Mouse (Mus musculus): ENCODE measurements at regions not wholly inside any gene's neighbourhood (a gene's known extent, or its start where the extent isn't known, plus 50 kb on each side); places are given as distances from the start of the nearest gene placed in this dataset.

GRCm38 (mm10) chr9:92045472-92045905, 147.2 kb upstream of the Plscr5 start:
- DNase-seq (ENCODE audit: low spot score), result peak; percentile 3

- DNase-seq (ENCODE audit: low spot score), result no peak
These were observed 148.6 kb upstream of the Plscr5 start for GRCm38 (mm10) chr9:92044161-92044560.

GRCm38 (mm10) chr9:92016521-92016920, 176.2 kb upstream of the Plscr5 start:
- no peak for DNase-seq (ENCODE audit: low spot score)

- DNase-seq (ENCODE audit: low spot score), result peak; percentile 8
These were observed 176.8 kb upstream of the Plscr5 start for GRCm38 (mm10) chr9:92015923-92016322.

GRCm38 (mm10) chr9:91988240-91988639, 204.5 kb upstream of the Plscr5 start:
- DNase-seq (ENCODE audit: low spot score), result no peak

GRCm38 (mm10) chr9:91981955-91982621, 210.6 kb upstream of the Plscr5 start:
- DNase-seq (ENCODE audit: low spot score), result no peak

GRCm38 (mm10) chr9:91981499-91981898, 211.2 kb upstream of the Plscr5 start:
- no peak for DNase-seq (ENCODE audit: low spot score)

GRCm38 (mm10) chr9:91964051-91964450, 228.7 kb upstream of the Plscr5 start:
- no peak for DNase-seq (ENCODE audit: low spot score)

- no peak for DNase-seq (ENCODE audit: low spot score)
These were observed 230.0 kb upstream of the Plscr5 start for GRCm38 (mm10) chr9:91962726-91963125.

- no peak for DNase-seq (ENCODE audit: low spot score)
These were observed 231.1 kb upstream of the Plscr5 start for GRCm38 (mm10) chr9:91961666-91962065.

GRCm38 (mm10) chr9:91960556-91961325, 232.0 kb upstream of the Plscr5 start:
- DNase-seq (ENCODE audit: low spot score), result no peak

- DNase-seq (ENCODE audit: low spot score), result peak; percentile 5
These were observed 233.1 kb upstream of the Plscr5 start for GRCm38 (mm10) chr9:91959592-91959991.

- DNase-seq (ENCODE audit: low spot score), result no peak
These were observed 233.7 kb upstream of the Plscr5 start for GRCm38 (mm10) chr9:91959076-91959475.

GRCm38 (mm10) chr9:91958421-91958820, 234.3 kb upstream of the Plscr5 start:
- DNase-seq (ENCODE audit: low spot score), result no peak

- no peak for DNase-seq (ENCODE audit: low spot score)
These were observed 235.7 kb upstream of the Plscr5 start for GRCm38 (mm10) chr9:91957061-91957460.

GRCm38 (mm10) chr9:91948746-91949145, 244.0 kb upstream of the Plscr5 start:
- DNase-seq (ENCODE audit: low spot score), result no peak

GRCm38 (mm10) chr9:91942001-91942400, 250.7 kb upstream of the Plscr5 start:
- DNase-seq (ENCODE audit: low spot score), result no peak

GRCm38 (mm10) chr9:91938729-91939128, 254.0 kb upstream of the Plscr5 start:
- no peak for DNase-seq (ENCODE audit: low spot score)

GRCm38 (mm10) chr9:91904066-91904465, 288.7 kb upstream of the Plscr5 start:
- no peak for DNase-seq (ENCODE audit: low spot score)

- no peak for DNase-seq (ENCODE audit: low spot score)
These were observed 291.8 kb upstream of the Plscr5 start for GRCm38 (mm10) chr9:91900956-91901355.

GRCm38 (mm10) chr9:91876823-91877222, 315.9 kb upstream of the Plscr5 start:
- DNase-seq (ENCODE audit: low spot score), result no peak

- no peak for DNase-seq (ENCODE audit: low spot score)
These were observed 361.2 kb upstream of the Plscr5 start for GRCm38 (mm10) chr9:91831556-91831955.

- DNase-seq (ENCODE audit: low spot score), result no peak
These were observed 368.8 kb upstream of the Plscr5 start for GRCm38 (mm10) chr9:91823733-91824487.

All from layer of hippocampus, adult 11-12 months (tissue).